Mouse (Mus musculus) brain, embryonic 14.5 days (tissue): ENCODE measurements around the gene Zwilch. TPM values are rescaled to one million over a fixed set of nuclear protein-coding genes. Genes with fewer than 3 reads are reported as not detected.
"Not testable (repeated sequence)": the region's sequence is repeated elsewhere in the genome, so short reads cannot be mapped to it uniquely, and the experiment has no call there.

Experiments used
- DNase-seq: peaks from one replicate; pipeline ENCODE4 v3.0.0-alpha.2; 2011; ENCODE audit warnings: low read depth
- CTCF ChIP-seq: fragments of 200-500 bp; IDR thresholded peaks from 2 replicates; pipeline ENCODE4 v1.5.1; 2012; ENCODE audit warnings: inconsistent platforms, mild to moderate bottlenecking, moderate library complexity, borderline replicate concordance; ENCODE audit not compliant: insufficient read depth, insufficient read length; ENCODE audit errors: extremely low read depth
- POLR2A ChIP-seq: fragments of 200-500 bp; IDR thresholded peaks from 2 replicates; pipeline ENCODE4 v1.6.1; 2012; ENCODE audit warnings: mild to moderate bottlenecking, inconsistent platforms, borderline replicate concordance; ENCODE audit not compliant: poor library complexity, insufficient read depth, insufficient read length, severe bottlenecking; ENCODE audit errors: extremely low read depth
- polyA plus RNA-seq: library from polyadenylated mRNA; depleted of rRNA; stranded (reverse); fragments of >200 nt; gene quantifications from 2 replicates; pipeline ENCODE4 v1.2.3, GENCODE M21; 2012

The Zwilch gene
- polyA plus RNA-seq, 1 experiment, result 12.8 TPM

DNA sequence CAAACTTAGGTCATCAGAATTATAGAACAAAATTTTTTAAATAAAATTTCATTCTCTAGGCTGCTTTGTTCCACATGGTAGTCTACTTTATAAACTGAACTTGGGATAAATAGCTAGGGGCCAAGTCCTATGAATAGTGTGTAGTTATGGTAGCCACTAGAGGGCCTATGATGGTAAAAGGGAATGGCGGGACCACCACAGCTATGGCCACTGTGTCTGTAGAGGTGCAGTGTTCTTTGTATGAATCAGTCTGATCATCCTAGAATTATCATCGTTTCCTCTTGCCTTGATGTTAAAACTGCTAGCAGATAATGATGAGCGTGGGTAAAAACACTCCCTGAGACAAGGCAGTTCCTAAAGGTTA is 5.7 kb upstream of the Zwilch start:
- DNase-seq, result peak; percentile 65
- TF ChIP-seq POLR2A, result no peak
- TF ChIP-seq CTCF, result peak; percentile 40; the same call in 1 of the 2 replicates

DNA sequence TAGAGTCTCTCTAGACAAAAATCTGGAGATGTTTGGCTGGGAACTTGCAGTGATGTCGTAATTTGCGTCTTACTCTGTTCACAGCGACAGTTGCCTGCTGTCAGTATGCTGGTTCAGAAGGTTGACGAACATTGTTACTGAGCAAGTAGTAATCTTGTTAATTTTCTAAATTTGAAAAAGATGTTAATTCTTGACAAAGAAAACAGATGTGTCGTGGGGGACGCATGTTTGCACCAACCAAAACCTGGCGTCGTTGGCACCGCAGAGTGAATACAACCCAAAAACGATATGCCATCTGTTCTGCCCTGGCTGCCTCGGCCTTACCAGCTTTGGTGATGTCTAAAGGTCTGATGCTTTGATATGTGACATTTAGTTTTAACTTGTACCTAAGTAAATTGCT is 2.5 kb upstream of the Zwilch start:
- TF ChIP-seq CTCF (no peak), POLR2A (no peak)

DNA sequence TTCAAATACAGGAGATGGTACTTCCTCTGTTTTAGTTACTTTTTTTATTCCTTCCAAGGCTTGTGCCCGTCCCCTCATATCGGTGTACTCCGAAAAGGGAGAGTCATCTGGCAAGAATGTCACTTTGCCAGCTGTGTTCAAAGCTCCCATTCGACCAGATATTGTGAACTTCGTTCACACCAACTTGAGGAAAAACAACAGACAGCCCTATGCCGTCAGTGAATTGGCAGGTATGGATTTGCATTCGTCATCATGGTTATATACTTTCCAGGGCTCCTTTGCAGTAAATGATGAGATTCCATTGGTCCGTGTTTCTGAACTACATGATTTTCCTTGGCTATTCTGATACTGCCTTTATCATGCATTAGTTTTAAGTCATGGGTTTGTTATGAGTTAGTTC is 1.9 kb upstream of the Zwilch start:
- TF ChIP-seq POLR2A (no peak), CTCF (no peak)
- no peak for DNase-seq

More for the DNA sequence above, 2.5 kb upstream of the Zwilch start:
- DNase-seq, result peak; percentile 63

DNA sequence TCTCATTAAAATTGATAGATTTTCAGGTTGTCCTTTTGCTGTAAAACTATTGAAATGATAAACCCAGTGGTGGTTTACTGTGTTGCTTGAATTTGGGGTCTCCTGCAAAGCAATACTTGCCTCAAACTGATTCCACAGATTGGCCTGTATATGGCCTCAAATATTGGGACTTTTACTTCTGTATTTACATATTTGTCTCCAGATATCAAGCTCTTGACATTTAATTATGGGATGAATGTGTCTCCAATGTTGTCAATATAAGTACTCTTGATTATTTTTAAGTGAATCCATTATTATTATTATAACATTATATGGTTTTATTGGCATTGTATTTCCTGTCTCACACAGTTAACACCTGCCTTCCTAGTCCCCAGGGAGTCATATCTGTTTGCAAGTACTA is 1.4 kb upstream of the Zwilch start:
- DNase-seq, result no peak
- TF ChIP-seq CTCF (no peak), POLR2A (no peak)

DNA sequence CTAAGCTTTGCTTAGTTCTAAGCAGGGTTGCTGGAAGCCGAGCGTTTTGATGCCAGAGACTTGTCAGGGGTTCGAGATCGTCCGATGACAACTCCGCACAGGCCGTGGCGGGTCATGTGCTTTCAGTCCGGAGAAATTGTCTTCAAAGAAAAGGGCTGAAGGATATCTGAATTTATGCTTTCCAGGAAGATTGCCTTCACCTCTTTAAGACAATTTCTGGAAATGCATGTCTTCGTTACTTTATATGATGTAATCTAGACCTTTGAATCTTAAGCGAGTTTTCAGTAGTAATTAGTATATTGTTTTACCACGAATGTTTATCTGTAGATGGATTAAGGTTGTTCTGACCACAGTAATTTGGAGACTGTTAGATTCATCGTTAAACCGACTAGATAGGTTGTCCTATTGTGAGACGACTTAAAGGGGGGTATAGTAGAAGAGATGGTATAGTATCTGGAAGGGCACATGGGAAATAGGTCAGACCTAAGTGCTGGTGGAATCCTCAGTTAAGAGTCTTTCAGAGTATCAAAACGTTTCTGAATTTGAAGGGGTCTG is 839 bp upstream of the Zwilch start:
- TF ChIP-seq CTCF (no peak), POLR2A (no peak)
- no peak for DNase-seq

DNA sequence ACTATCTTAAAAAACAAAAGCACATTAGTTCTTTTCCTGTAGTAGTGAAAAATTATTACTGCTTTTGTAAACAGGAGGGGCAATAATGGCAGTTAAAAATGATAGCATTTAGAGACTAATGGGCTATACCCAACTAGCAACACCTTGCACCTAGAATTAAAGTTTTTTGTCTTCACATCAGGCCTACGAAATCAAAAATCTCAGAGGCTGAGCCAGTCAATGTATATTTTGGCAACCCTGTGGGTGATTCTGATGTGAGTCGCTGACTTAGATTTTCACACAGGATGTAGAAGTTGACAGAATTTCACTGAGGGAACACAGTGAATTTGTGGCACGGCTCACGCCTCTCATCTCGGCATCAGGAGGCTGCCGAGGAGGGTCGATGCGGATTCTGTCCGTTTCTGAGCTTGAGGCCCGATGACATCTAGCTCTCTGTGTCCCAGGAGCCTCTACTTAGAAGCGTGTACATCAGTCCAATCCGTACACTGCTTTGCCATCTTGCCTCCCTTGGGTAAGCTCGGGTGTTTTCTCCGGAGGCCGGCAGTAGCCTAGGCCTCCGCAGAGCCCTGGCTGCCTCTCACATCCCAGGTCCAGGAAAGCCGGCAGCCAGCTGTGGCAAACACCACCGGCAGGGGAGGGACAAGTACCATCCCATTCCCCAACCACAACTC is 624 bp downstream of the Zwilch start:
- DNase-seq, result no peak

DNA sequence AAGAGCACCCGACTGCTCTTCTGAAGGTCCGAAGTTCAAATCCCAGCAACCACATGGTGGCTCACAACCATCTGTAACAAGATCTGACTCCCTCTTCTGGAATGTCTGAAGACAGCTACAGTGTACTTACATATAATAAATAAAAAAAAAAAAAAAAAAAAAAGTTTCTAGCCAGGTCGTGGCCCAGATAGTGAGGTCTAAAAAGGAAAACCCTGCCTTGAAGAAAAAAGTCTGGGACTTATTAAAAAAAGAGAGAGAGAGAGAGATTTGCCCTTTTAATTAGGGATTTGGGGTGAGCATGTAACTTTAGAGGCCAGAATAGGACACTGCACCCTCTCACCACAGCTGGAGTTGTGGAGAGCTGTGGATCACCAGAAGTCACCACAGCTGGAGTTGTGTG is 2.9 kb downstream of the Zwilch start:
- not testable (repeated sequence) for DNase-seq

More for the DNA sequence above, 624 bp downstream of the Zwilch start:
- TF ChIP-seq POLR2A, result no peak
- TF ChIP-seq CTCF, result no peak

DNA sequence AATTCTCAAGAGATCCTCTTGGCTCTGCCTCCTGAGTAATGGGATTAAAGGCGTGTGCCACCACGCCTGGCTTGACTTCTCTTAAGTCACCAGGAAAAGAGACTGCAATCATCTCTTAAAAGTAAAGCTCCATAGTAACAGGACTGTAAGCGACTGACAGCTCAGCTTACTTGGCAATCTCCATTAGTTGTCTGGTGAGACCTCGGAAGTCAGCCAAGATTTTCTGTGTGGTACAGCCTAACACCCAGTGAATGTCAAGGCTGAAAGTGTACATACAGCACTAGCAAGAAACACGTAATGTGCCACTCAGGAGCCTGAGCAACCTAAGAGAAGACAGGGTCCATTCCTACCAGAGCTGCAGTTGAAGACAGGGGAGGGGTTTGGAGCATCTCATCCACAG is 12.4 kb downstream of the Zwilch start:
- no peak for DNase-seq
- no peak for TF ChIP-seq POLR2A
- no peak for TF ChIP-seq CTCF

DNA sequence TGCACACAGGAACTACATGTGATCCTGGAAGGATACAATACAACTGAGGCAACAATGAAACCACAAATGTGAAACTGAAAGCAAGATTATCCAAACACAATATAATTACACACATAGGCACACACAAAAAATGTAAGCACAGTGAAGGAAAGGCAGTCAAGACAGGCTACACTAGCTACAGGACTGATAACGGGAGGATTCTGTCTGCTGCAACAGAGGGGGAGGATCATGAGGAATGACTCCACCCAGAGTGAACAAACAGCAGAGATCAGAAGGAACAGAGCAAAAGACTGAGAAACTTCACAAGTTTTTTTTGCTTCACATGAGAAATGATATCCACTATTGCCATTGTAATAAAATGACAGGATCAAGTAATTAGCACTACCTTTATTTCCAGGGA is 16.3 kb downstream of the Zwilch start:
- no peak for DNase-seq
- no peak for TF ChIP-seq CTCF

DNA sequence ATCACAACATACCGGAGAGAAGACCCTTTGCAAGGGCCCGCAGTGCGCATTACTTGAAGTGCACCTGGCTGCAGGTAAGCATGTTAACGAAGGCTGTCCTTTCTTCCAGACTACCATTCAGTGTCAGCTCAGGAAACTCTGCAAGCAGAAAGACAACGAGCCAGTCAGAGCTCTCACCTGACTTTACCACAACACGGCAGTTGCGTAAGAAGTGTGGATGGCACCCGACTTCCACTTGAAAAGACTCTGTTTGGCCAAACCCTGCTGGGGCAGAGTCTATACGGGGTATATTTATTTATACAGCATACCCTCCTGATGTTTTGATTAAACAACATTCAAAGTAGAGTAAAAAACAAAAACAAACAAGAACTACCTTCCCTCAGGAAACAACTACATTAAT is 33.0 kb downstream of the Zwilch start:
- DNase-seq, result no peak
- TF ChIP-seq CTCF, result no peak
- TF ChIP-seq POLR2A, result no peak

DNA sequence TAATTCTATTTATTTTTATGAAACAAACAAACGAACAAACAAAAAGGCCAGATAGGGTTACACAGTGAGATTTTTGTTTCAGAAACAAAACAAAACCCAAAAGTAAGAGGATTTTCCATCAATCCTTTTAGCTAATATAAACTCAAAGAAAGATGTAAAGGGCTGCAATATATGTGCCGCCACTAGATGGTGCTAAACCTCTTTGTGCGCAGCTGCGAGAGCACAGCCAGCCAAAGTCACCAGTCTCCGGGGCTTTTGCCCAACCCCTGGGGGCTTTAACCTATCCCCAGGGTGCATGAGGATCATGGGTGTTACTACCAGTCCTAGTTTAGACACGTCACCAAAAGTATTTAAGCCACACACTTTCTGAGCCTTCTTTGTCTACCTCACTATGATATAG is 34.0 kb downstream of the Zwilch start:
- DNase-seq, result peak; percentile 25
- TF ChIP-seq CTCF, result peak; percentile 62

DNA sequence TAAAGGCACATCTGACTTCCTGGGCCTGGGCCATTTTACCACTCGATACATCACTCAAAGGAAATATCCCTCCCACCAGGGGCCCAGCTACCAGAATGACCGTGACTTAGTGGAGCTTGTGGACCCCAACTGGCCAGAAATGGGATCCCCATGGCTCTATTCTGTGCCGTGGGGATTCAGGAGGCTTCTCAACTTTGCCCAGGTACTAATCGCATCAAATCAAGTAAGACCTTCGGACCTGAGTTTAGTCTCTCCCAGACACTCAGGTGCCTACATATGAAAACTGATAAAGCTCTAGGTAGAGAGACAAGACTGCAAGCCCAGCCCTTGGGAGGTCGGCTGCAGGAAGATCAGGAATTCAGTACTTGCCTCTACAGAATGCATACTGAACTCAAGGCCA is 41.3 kb downstream of the Zwilch start:
- no peak for TF ChIP-seq CTCF
- no peak for TF ChIP-seq POLR2A
- DNase-seq, result no peak

DNA sequence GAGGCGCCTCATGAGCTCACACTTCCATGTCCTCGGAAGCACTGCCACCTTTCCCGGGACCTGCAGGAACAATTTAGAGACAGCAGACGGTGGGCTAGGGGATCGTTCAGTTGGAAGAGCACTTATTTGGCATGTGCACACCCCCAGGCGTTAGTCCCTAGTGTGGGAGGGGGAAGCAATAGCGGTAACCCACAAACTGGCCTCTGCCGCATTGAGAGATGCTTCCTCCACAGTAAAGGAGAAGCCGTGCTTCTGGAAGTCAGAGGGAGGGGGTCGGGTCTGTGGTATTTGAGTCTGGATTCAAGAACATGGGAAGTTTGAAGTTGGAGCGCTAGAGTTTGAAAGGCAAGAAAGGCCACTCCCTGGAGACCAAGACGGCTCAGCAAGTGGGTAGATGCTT is 46.8 kb downstream of the Zwilch start:
- TF ChIP-seq POLR2A, result no peak
- no peak for TF ChIP-seq CTCF
- DNase-seq, result peak; percentile 10
